Comparison of ENCODE assay signal across 28 mouse cellular contexts in the genomic region with DNA sequence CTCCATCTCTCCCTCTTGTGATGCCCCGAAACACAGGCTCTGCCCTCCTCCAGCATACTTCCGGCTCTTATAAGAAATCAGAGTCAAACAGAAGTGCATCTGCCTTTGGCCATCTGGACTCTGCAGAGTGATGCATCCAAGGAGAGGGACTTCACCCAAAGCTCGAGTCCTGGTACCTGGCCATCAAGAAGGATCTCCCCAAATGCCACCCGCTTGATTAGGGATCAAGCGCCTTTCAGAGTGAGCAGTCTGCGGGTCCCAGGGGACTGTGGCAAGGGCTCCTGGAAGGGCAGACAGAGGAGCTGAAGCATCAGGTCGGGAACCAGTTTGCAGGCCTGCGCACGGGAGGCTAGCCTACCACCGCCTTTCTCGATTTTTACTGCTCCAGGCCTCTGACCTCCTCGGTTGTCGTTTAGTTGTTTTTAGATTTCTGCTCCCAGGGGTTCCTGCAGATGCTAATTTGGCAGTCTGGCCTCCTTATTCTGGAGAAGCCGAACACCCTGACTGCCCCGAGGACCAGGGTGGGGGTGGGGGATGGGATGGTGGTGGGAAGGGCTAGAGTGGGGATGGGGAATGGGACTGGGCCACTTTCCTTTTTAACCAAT. TPM values are rescaled to one million over a fixed set of nuclear protein-coding genes. Genes with fewer than 3 reads are reported as not detected.
DNase-seq lines count a peak whose midpoint lies in the region; ATAC-seq and TF ChIP-seq lines count a peak whose summit lies in the region.
"Had no signal": no experiment of that assay in that cellular context is flagged by ENCODE, and none has a peak within 500 bp of the region (broad histone marks: within the 10 kb centered on the region; RNA-seq: fewer than 3 reads in every experiment).

No protein-coding gene starts in this region.

- H3K9me3 ChIP-seq in intestine, embryonic 16.5 days (ENCODE audit: control insufficient read depth, low read length), result no peaks in the 10 kb centered on the region
- no peaks in the 10 kb centered on the region for H3K9me3 ChIP-seq in intestine, embryonic 15.5 days
- H3K9me3 ChIP-seq in E14TG2a.4 (ENCODE audit: low read length), result no peaks in the 10 kb centered on the region
- no peaks in the 10 kb centered on the region for H3K9me3 ChIP-seq in intestine, postnatal 0 days (ENCODE audit: control insufficient read depth)
- H3K9me3 ChIP-seq: embryonic facial prominence, embryonic 15.5 days; forebrain, embryonic 15.5 days; G1E; hindbrain, embryonic 12.5 days; kidney, embryonic 15.5 days; limb, embryonic 12.5 days; midbrain, embryonic 12.5 days had no signal

- DNase-seq in cerebellum, postnatal 10 days, result peak; percentile 63 to 69
- no peak for DNase-seq in cerebellum, adult 11 months
- DNase-seq in layer of hippocampus, adult 9-11 months, result no peak
- DNase-seq in urinary bladder, postnatal 36 days (ENCODE audit: low spot score in 2 of 2), result no peak
- DNase-seq: adrenal gland, postnatal 25 days; cerebellum, adult 9-10 months; gastrocnemius, postnatal 25 days; kidney, postnatal 4 days; liver, postnatal 0 days; right cerebral cortex, postnatal 14 days; spleen, adult 18-20 months had no signal

- no peak overlapping the region for H3K4me3 ChIP-seq in intestine, embryonic 16.5 days (ENCODE audit: low read length)
- no peak overlapping the region for H3K4me3 ChIP-seq in intestine, embryonic 15.5 days (replicated peaks)
- H3K4me3 ChIP-seq in E14TG2a.4 (replicated peaks; ENCODE audit: low read length), result peak overlapping the region; percentile 45
- no peak overlapping the region for H3K4me3 ChIP-seq in intestine, postnatal 0 days (ENCODE audit: low read depth, low read length)
- H3K4me3 ChIP-seq: embryonic facial prominence, embryonic 15.5 days; forebrain, embryonic 15.5 days; hindbrain, embryonic 12.5 days; kidney, embryonic 15.5 days; left cerebral cortex, adult 2 months; limb, embryonic 12.5 days; midbrain, embryonic 12.5 days had no signal

- TF ChIP-seq CTCF in E14TG2a.4 (conservative IDR thresholded peaks at IDR 0.05; ENCODE audit: low read length), result no peak
- no peak for TF ChIP-seq CTCF in intestine, postnatal 0 days (IDR thresholded peaks at IDR 0.05; ENCODE audit: low read depth)

- no peak overlapping the region for H3K4me2 ChIP-seq in intestine, embryonic 16.5 days (ENCODE audit: low read depth, low read length)
- no peak overlapping the region for H3K4me2 ChIP-seq in intestine, embryonic 15.5 days (replicated peaks)
- H3K4me2 ChIP-seq in intestine, postnatal 0 days (replicated peaks; ENCODE audit: low read depth), result no peak overlapping the region
- H3K4me2 ChIP-seq: embryonic facial prominence, embryonic 15.5 days; forebrain, embryonic 15.5 days; hindbrain, embryonic 12.5 days; kidney, embryonic 15.5 days; limb, embryonic 12.5 days; liver, embryonic 11.5 days; midbrain, embryonic 12.5 days had no signal

- H3K36me3 ChIP-seq in intestine, embryonic 16.5 days (ENCODE audit: control insufficient read depth, insufficient read depth, low read length), result no peaks in the 10 kb centered on the region
- H3K36me3 ChIP-seq in intestine, embryonic 15.5 days, result no peaks in the 10 kb centered on the region
- no peaks in the 10 kb centered on the region for H3K36me3 ChIP-seq in E14TG2a.4 (ENCODE audit: insufficient read depth, low read length)
- H3K36me3 ChIP-seq in intestine, postnatal 0 days (ENCODE audit: control insufficient read depth, insufficient read depth), result no peaks in the 10 kb centered on the region
- H3K36me3 ChIP-seq: embryonic facial prominence, embryonic 15.5 days; forebrain, embryonic 15.5 days; G1E; hindbrain, embryonic 12.5 days; kidney, embryonic 15.5 days; limb, embryonic 12.5 days; midbrain, embryonic 12.5 days had no signal

- WGBS in intestine, embryonic 16.5 days, result 60% methylated on average over 15 of the region's 15 CpGs
- WGBS in intestine, embryonic 15.5 days, result 62% methylated on average over 15 of the region's 15 CpGs
- WGBS in intestine, postnatal 0 days, result 77% methylated on average over 15 of the region's 15 CpGs

- peaks cover 22% of the 10 kb centered on the region for H3K4me1 ChIP-seq in intestine, embryonic 16.5 days (ENCODE audit: control insufficient read depth, insufficient read depth, low read length)
- H3K4me1 ChIP-seq in intestine, embryonic 15.5 days (replicated peaks), result peaks cover 19% of the 10 kb centered on the region; the same call in 1 of the 2 replicates
- peaks cover 59% of the 10 kb centered on the region for H3K4me1 ChIP-seq in E14TG2a.4 (replicated peaks; ENCODE audit: low read depth, low read length)
- peaks cover 8% of the 10 kb centered on the region; the same call in 1 of the 2 replicates for H3K4me1 ChIP-seq in intestine, postnatal 0 days (replicated peaks; ENCODE audit: control insufficient read depth, insufficient read depth, low read length)

- no peak for ATAC-seq in intestine, embryonic 16.5 days
- ATAC-seq in intestine, embryonic 15.5 days, result no peak
- ATAC-seq in intestine, postnatal 0 days, result no peak
- ATAC-seq: CD4-positive, CD25-positive, alpha-beta regulatory T cell, adult 4 months; forebrain, embryonic 15.5 days; liver, postnatal 0 days; lung, postnatal 0 days had no signal

- H3K27me3 ChIP-seq in intestine, embryonic 16.5 days (replicated peaks; ENCODE audit: control insufficient read depth, insufficient read depth, low read length), result no peaks in the 10 kb centered on the region; the same call in 1 of the 2 replicates
- peaks cover 3% of the 10 kb centered on the region; the same call in 1 of the 2 replicates for H3K27me3 ChIP-seq in intestine, embryonic 15.5 days (replicated peaks)
- peaks cover 22% of the 10 kb centered on the region for H3K27me3 ChIP-seq in E14TG2a.4 (ENCODE audit: insufficient read depth, low read length)
- peaks cover 2% of the 10 kb centered on the region; the same call in 1 of the 2 replicates for H3K27me3 ChIP-seq in intestine, postnatal 0 days (replicated peaks; ENCODE audit: control insufficient read depth, insufficient read depth, low read length)
- H3K27me3 ChIP-seq: forebrain, embryonic 15.5 days had no signal

- no peak overlapping the region for H3K27ac ChIP-seq in intestine, embryonic 16.5 days (ENCODE audit: low read length)
- H3K27ac ChIP-seq in intestine, embryonic 15.5 days, result no peak overlapping the region
- H3K27ac ChIP-seq in intestine, postnatal 0 days (ENCODE audit: low read depth, low read length), result 0 out of 2 replicates have a peak overlapping the region, but pooled peaks have one; percentile 95
- H3K27ac ChIP-seq: embryonic facial prominence, embryonic 15.5 days; forebrain, embryonic 15.5 days; hindbrain, embryonic 12.5 days; kidney, embryonic 15.5 days; left cerebral cortex, adult 2 months; limb, embryonic 12.5 days; macrophage; midbrain, embryonic 12.5 days had no signal

- 0 out of 2 replicates have a peak overlapping the region, but pooled peaks have one; percentile 24 for H3K9ac ChIP-seq in intestine, embryonic 16.5 days (ENCODE audit: low read depth, low read length)
- H3K9ac ChIP-seq in intestine, embryonic 15.5 days, result no peak overlapping the region
- H3K9ac ChIP-seq in intestine, postnatal 0 days (ENCODE audit: low read depth, low read length), result no peak overlapping the region
- H3K9ac ChIP-seq: embryonic facial prominence, embryonic 15.5 days; forebrain, embryonic 15.5 days; hindbrain, embryonic 12.5 days; kidney, embryonic 15.5 days; limb, embryonic 12.5 days; liver, postnatal 0 days; midbrain, embryonic 12.5 days had no signal

RNA-seq across cellular contexts. Expression of a gene that starts 13.7 kb away (rescaled TPM):
- 16.9 and 20.2 TPM in 2 replicates for polyA plus RNA-seq in intestine, embryonic 16.5 days (2015; fragmentation: Nextera tagmentation; extraction: Ambion mirVana)
- polyA plus RNA-seq in intestine, embryonic 15.5 days (2015; fragmentation: Nextera tagmentation; extraction: Ambion mirVana), result 10.5 and 13.4 TPM in 2 replicates
- 33.7 and 39.3 TPM in 2 replicates for polyA plus RNA-seq in intestine, postnatal 0 days (2015; fragmentation: Nextera tagmentation; extraction: Ambion mirVana)
- polyA plus RNA-seq: CD4-positive, CD25-positive, alpha-beta regulatory T cell, adult 4 months had no signal

RNA-seq across cellular contexts. Expression of a gene that starts 38.0 kb away (rescaled TPM):
- not detected in 2 replicates for polyA plus RNA-seq in intestine, embryonic 16.5 days (2015; fragmentation: Nextera tagmentation; extraction: Ambion mirVana)
- polyA plus RNA-seq in intestine, embryonic 15.5 days (2015; fragmentation: Nextera tagmentation; extraction: Ambion mirVana), result 0.43 and 0.58 TPM in 2 replicates
- polyA plus RNA-seq in intestine, postnatal 0 days (2015; fragmentation: Nextera tagmentation; extraction: Ambion mirVana), result 0.08 TPM in 1 of 2 replicates, not detected in the other
- polyA plus RNA-seq: CD4-positive, CD25-positive, alpha-beta regulatory T cell, adult 4 months; G1E; heart, postnatal 0 days; liver, postnatal 0 days; lung, postnatal 0 days; macrophage had no signal

RNA-seq across cellular contexts. Expression of a gene that starts 38.1 kb away (rescaled TPM):
- 0.04 and 0.07 TPM in 2 replicates for polyA plus RNA-seq in intestine, embryonic 16.5 days (2015; fragmentation: Nextera tagmentation; extraction: Ambion mirVana)
- polyA plus RNA-seq in intestine, embryonic 15.5 days (2015; fragmentation: Nextera tagmentation; extraction: Ambion mirVana), result 0.03 and 0.08 TPM in 2 replicates
- not detected in 2 replicates for polyA plus RNA-seq in intestine, postnatal 0 days (2015; fragmentation: Nextera tagmentation; extraction: Ambion mirVana)
- polyA plus RNA-seq: CD4-positive, CD25-positive, alpha-beta regulatory T cell, adult 4 months; G1E; heart, postnatal 0 days; liver, postnatal 0 days; lung, postnatal 0 days; macrophage had no signal

Comparison
In these comparisons a context has a peak if more than half of its experiments do, and no peak if none do; other contexts are left out.
1. DNase-seq: peak in cerebellum, postnatal 10 days (2 of 2); none in cerebellum, adult 11 months (single experiment), layer of hippocampus, adult 9-11 months (single experiment) and urinary bladder, postnatal 36 days (0 of 2).